In genomic region chr4:154142211-154143040, GRCm38 (mm10) we compare ENCODE assay signal across 8 mouse cellular contexts. TPM values are rescaled to one million over a fixed set of nuclear protein-coding genes. Genes with fewer than 3 reads are reported as not detected.
A peak's percentile ranks its signal among the peaks of the same experiment; 100 is the strongest.
DNase-seq lines count a peak whose midpoint lies in the region; ATAC-seq and TF ChIP-seq lines count a peak whose summit lies in the region.

Wrap73 (plus strand) TSS chr4:154142372.

- TF ChIP-seq CTCF in liver, embryonic 14.5 days (IDR thresholded peaks at IDR 0.05; ENCODE audit: low read depth): peak; percentile 19; the same call in 1 of the 2 replicates
- TF ChIP-seq CTCF in stomach, postnatal 0 days (IDR thresholded peaks at IDR 0.05; ENCODE audit: low read depth): peak; percentile 9; the same call in 1 of the 2 replicates

- no peaks in the 10 kb centered on the region for H3K9me3 ChIP-seq in heart, embryonic 13.5 days
- no peaks in the 10 kb centered on the region for H3K9me3 ChIP-seq in liver, embryonic 14.5 days (ENCODE audit: control insufficient read depth, low read length)
- H3K9me3 ChIP-seq in neural tube, embryonic 11.5 days (ENCODE audit: control insufficient read depth, low read length): no peaks in the 10 kb centered on the region
- H3K9me3 ChIP-seq in stomach, postnatal 0 days (ENCODE audit: control insufficient read depth, low read length): no peaks in the 10 kb centered on the region

- peak within 1 kb of the TSS; percentile 96 for H3K4me2 ChIP-seq in heart, embryonic 13.5 days
- H3K4me2 ChIP-seq in liver, embryonic 14.5 days (ENCODE audit: low read depth): peak within 1 kb of the TSS; percentile 77
- peak within 1 kb of the TSS; percentile 63 for H3K4me2 ChIP-seq in neural tube, embryonic 11.5 days (ENCODE audit: low read depth)
- peak within 1 kb of the TSS; percentile 78 for H3K4me2 ChIP-seq in stomach, postnatal 0 days (replicated peaks; ENCODE audit: low read depth)

- WGBS in heart, embryonic 13.5 days: 2% methylated on average over 49 of the region's 49 CpGs
- WGBS in liver, embryonic 14.5 days (ENCODE audit: insufficient replicate concordance): 1% methylated on average over 49 of the region's 49 CpGs
- 3% methylated on average over 48 of the region's 49 CpGs for WGBS in neural tube, embryonic 11.5 days
- WGBS in stomach, postnatal 0 days: under 1% methylated on average over 44 of the region's 49 CpGs

- H3K4me3 ChIP-seq in brown adipose tissue, adult 24 weeks (ENCODE audit: insufficient read depth, low read depth, low read length): peak within 1 kb of the TSS; percentile 100
- peak within 1 kb of the TSS; percentile 94 for H3K4me3 ChIP-seq in heart, embryonic 13.5 days
- H3K4me3 ChIP-seq in liver, embryonic 14.5 days (ENCODE audit: insufficient read depth in 1 of 2, low read depth in 2 of 2, low read length in 2 of 2): peak within 1 kb of the TSS; percentile 82 to 83
- peak within 1 kb of the TSS; percentile 68 for H3K4me3 ChIP-seq in neural tube, embryonic 11.5 days (ENCODE audit: low read depth, low read length)
- H3K4me3 ChIP-seq in stomach, postnatal 0 days (ENCODE audit: low read depth, low read length): peak within 1 kb of the TSS; percentile 74

- H3K27me3 ChIP-seq in heart, embryonic 13.5 days (replicated peaks): peaks cover 45% of the 10 kb centered on the region
- peaks cover 46% of the 10 kb centered on the region for H3K27me3 ChIP-seq in liver, embryonic 14.5 days (ENCODE audit: control insufficient read depth, insufficient read depth, low read length)
- peaks cover 45% of the 10 kb centered on the region for H3K27me3 ChIP-seq in neural tube, embryonic 11.5 days (ENCODE audit: control insufficient read depth, insufficient read depth, low read length)
- peaks cover 7% of the 10 kb centered on the region; the same call in 1 of the 2 replicates for H3K27me3 ChIP-seq in stomach, postnatal 0 days (ENCODE audit: control insufficient read depth, insufficient read depth, low read length)

- H3K27ac ChIP-seq in brown adipose tissue, adult 24 weeks (replicated peaks; ENCODE audit: low read depth, low read length): peak within 1 kb of the TSS; percentile 88
- H3K27ac ChIP-seq in heart, embryonic 13.5 days (replicated peaks): peak within 1 kb of the TSS; percentile 80
- peak within 1 kb of the TSS; percentile 10 for H3K27ac ChIP-seq in liver, embryonic 14.5 days
- H3K27ac ChIP-seq in neural tube, embryonic 11.5 days (ENCODE audit: low read depth, low read length): no peak within 1 kb of the TSS
- H3K27ac ChIP-seq in stomach, postnatal 0 days (replicated peaks): peak within 1 kb of the TSS; percentile 80

- peaks cover 8% of the 10 kb centered on the region for H3K4me1 ChIP-seq in brown adipose tissue, adult 24 weeks (ENCODE audit: control insufficient read depth, insufficient read depth, insufficient read length, low read length)
- H3K4me1 ChIP-seq in heart, embryonic 13.5 days: peaks cover 38% of the 10 kb centered on the region
- peaks cover 8 to 9% of the 10 kb centered on the region in 2 experiments for H3K4me1 ChIP-seq in liver, embryonic 14.5 days (replicated peaks; ENCODE audit: control insufficient read depth in 2 of 2, insufficient read depth in 2 of 2, low read length in 1 of 2)
- peaks cover 12% of the 10 kb centered on the region; the same call in 1 of the 2 replicates for H3K4me1 ChIP-seq in neural tube, embryonic 11.5 days (ENCODE audit: control insufficient read depth, insufficient read depth, low read length)
- H3K4me1 ChIP-seq in stomach, postnatal 0 days (replicated peaks; ENCODE audit: control insufficient read depth, insufficient read depth): peaks cover 11% of the 10 kb centered on the region

- peak; percentile 46 for DNase-seq in fat pad, adult 2 months (ENCODE audit: extremely low read depth, low read depth, low spot score)
- peak; percentile 95 for DNase-seq in kidney, postnatal 10 days
- DNase-seq in liver, embryonic 14.5 days (ENCODE audit: low read depth in 3 of 3, low spot score in 3 of 3): peak; percentile 75 to 80 (median 77)
- peak; percentile 96 for DNase-seq in neural tube, embryonic 11.5 days (ENCODE audit: low spot score)
- DNase-seq in stomach, postnatal 0 days (ENCODE audit: low spot score): peak; percentile 93

- ATAC-seq in CD4-positive, CD25-positive, alpha-beta regulatory T cell, adult 4 months: peak; percentile 94
- peak; percentile 84 for ATAC-seq in heart, embryonic 13.5 days (ENCODE audit: extremely low read depth, insufficient number of reproducible peaks, low FRiP score, low TSS enrichment)
- ATAC-seq in liver, embryonic 14.5 days (ENCODE audit: insufficient read depth): peak; percentile 95
- peak; percentile 96 for ATAC-seq in neural tube, embryonic 11.5 days (ENCODE audit: insufficient read depth, low FRiP score, low TSS enrichment)
- peak; percentile 94 for ATAC-seq in stomach, postnatal 0 days (ENCODE audit: low FRiP score, low TSS enrichment)

- H3K9ac ChIP-seq in heart, embryonic 13.5 days: peak within 1 kb of the TSS; percentile 93
- peak within 1 kb of the TSS; percentile 91 for H3K9ac ChIP-seq in liver, embryonic 14.5 days (replicated peaks)
- H3K9ac ChIP-seq in neural tube, embryonic 11.5 days (ENCODE audit: low read length): peak within 1 kb of the TSS; percentile 63
- peak within 1 kb of the TSS; percentile 74 for H3K9ac ChIP-seq in stomach, postnatal 0 days (ENCODE audit: low read length)

- peaks cover 17% of the 10 kb centered on the region for H3K36me3 ChIP-seq in heart, embryonic 13.5 days
- peaks cover 6% of the 10 kb centered on the region; the same call in 1 of the 2 replicates for H3K36me3 ChIP-seq in liver, embryonic 14.5 days (replicated peaks; ENCODE audit: control insufficient read depth, insufficient read depth, low read depth)
- no peaks in the 10 kb centered on the region; the same call in 1 of the 2 replicates for H3K36me3 ChIP-seq in neural tube, embryonic 11.5 days (ENCODE audit: control insufficient read depth, insufficient read depth, low read length)
- no peaks in the 10 kb centered on the region for H3K36me3 ChIP-seq in stomach, postnatal 0 days (ENCODE audit: control insufficient read depth, insufficient read depth, low read length)

- no peak for TF ChIP-seq EP300 in liver, embryonic 14.5 days (IDR thresholded peaks at IDR 0.05; ENCODE audit: low read depth)
- no peak for TF ChIP-seq EP300 in stomach, postnatal 0 days (optimal IDR thresholded peaks at IDR 0.05)

RNA-seq across cellular contexts. Expression of gene Wrap73, which starts in this region (rescaled TPM):
- polyA plus RNA-seq in CD4-positive, CD25-positive, alpha-beta regulatory T cell, adult 4 months (2017; shearing (Covaris generic)): 10 to 100 TPM; 27.0 to 28.9 TPM
- polyA plus RNA-seq in brown adipose tissue, adult 24 weeks (2012; ENCODE audit: insufficient read depth, insufficient read length, missing spikeins): 6.3 and 8.2 TPM in 2 replicates
- polyA plus RNA-seq in heart, embryonic 13.5 days (2015; fragmentation: Nextera tagmentation; extraction: Ambion mirVana): 22.6 and 24.3 TPM in 2 replicates
- polyA plus RNA-seq in liver, embryonic 14.5 days (2012; rRNA removed): 15.8 and 19.6 TPM in 2 replicates
- 25.9 and 26.2 TPM in 2 replicates for polyA plus RNA-seq in liver, embryonic 14.5 days (2014; fragmentation: Nextera tagmentation; extraction: Ambion mirVana)
- 43.8 and 45.5 TPM in 2 replicates for polyA plus RNA-seq in neural tube, embryonic 11.5 days (2014; fragmentation: Nextera tagmentation; extraction: Ambion mirVana)
- polyA plus RNA-seq in stomach, postnatal 0 days (2015; fragmentation: Nextera tagmentation; extraction: Ambion mirVana): 17.3 and 19.9 TPM in 2 replicates

Comparison
In these comparisons a context has a peak if more than half of its experiments do, and no peak if none do; other contexts are left out.
1. DNase-seq: peak in every context shown above with its lines; median percentile 96 in neural tube, embryonic 11.5 days; 95 in kidney, postnatal 10 days; 93 in stomach, postnatal 0 days; 77 in liver, embryonic 14.5 days; 46 in fat pad, adult 2 months.